Mouse (Mus musculus) heart, postnatal 4 days (tissue): ENCODE data around the gene Aldh1a3. TPM values are rescaled to one million over a fixed set of nuclear protein-coding genes. Genes with fewer than 3 reads are reported as not detected.

Source experiments
- DNase-seq: peaks from one replicate; pipeline ENCODE4 v3.0.0; 2021
- total RNA-seq, 2 experiments: library from RNA; stranded (reverse); gene quantifications; 2 replicates each; pipeline ENCODE4 v1.2.3; 2021

The Aldh1a3 gene
- total RNA-seq: 1 to 10 TPM; 1.8 to 1.9 TPM

- DNase-seq: peak; percentile 69
Measured at GRCm38 (mm10) chr7:66427437-66428161, at the start of gene Aldh1a3. TSS of gene Aldh1a3 (minus strand) at chr7:66427517.

GRCm38 (mm10) chr7:66476289-66476688, 49.0 kb upstream of the Aldh1a3 start:
- DNase-seq: no peak

- no peak for DNase-seq
Measured at GRCm38 (mm10) chr7:66471641-66472216, 44.4 kb upstream of the Aldh1a3 start.

- no peak for DNase-seq
Measured at GRCm38 (mm10) chr7:66466641-66467040, 39.3 kb upstream of the Aldh1a3 start.

- DNase-seq: no peak
Measured at GRCm38 (mm10) chr7:66465241-66465640, 37.9 kb upstream of the Aldh1a3 start.

- DNase-seq: no peak
Measured at GRCm38 (mm10) chr7:66463081-66463480, 35.8 kb upstream of the Aldh1a3 start.

GRCm38 (mm10) chr7:66451622-66452295, 24.4 kb upstream of the Aldh1a3 start:
- no peak for DNase-seq

- peak; percentile 46 for DNase-seq
Measured at GRCm38 (mm10) chr7:66449971-66450752, 22.8 kb upstream of the Aldh1a3 start.

GRCm38 (mm10) chr7:66448786-66449540, 21.6 kb upstream of the Aldh1a3 start:
- no peak for DNase-seq

GRCm38 (mm10) chr7:66448304-66448703, 21.0 kb upstream of the Aldh1a3 start:
- DNase-seq: no peak

GRCm38 (mm10) chr7:66446860-66447259, 19.5 kb upstream of the Aldh1a3 start:
- no peak for DNase-seq

- no peak for DNase-seq
Measured at GRCm38 (mm10) chr7:66445117-66445905, 18.0 kb upstream of the Aldh1a3 start.

- DNase-seq: peak; percentile 36
Measured at GRCm38 (mm10) chr7:66444706-66445105, 17.4 kb upstream of the Aldh1a3 start.

- peak; percentile 57 for DNase-seq
Measured at GRCm38 (mm10) chr7:66442501-66443369, 15.4 kb upstream of the Aldh1a3 start.

- no peak for DNase-seq
Measured at GRCm38 (mm10) chr7:66438787-66439669, 11.7 kb upstream of the Aldh1a3 start.

GRCm38 (mm10) chr7:66434453-66434935, 7.2 kb upstream of the Aldh1a3 start:
- DNase-seq: peak; percentile 79

- no peak for DNase-seq
Measured at GRCm38 (mm10) chr7:66427053-66427436, 272 bp downstream of the Aldh1a3 start.

GRCm38 (mm10) chr7:66421903-66422302, 5.4 kb downstream of the Aldh1a3 start:
- no peak for DNase-seq

GRCm38 (mm10) chr7:66418981-66419380, 8.3 kb downstream of the Aldh1a3 start:
- DNase-seq: no peak
